Mouse (Mus musculus): ENCODE measurements around the gene Erf.

The Erf gene

DNA sequence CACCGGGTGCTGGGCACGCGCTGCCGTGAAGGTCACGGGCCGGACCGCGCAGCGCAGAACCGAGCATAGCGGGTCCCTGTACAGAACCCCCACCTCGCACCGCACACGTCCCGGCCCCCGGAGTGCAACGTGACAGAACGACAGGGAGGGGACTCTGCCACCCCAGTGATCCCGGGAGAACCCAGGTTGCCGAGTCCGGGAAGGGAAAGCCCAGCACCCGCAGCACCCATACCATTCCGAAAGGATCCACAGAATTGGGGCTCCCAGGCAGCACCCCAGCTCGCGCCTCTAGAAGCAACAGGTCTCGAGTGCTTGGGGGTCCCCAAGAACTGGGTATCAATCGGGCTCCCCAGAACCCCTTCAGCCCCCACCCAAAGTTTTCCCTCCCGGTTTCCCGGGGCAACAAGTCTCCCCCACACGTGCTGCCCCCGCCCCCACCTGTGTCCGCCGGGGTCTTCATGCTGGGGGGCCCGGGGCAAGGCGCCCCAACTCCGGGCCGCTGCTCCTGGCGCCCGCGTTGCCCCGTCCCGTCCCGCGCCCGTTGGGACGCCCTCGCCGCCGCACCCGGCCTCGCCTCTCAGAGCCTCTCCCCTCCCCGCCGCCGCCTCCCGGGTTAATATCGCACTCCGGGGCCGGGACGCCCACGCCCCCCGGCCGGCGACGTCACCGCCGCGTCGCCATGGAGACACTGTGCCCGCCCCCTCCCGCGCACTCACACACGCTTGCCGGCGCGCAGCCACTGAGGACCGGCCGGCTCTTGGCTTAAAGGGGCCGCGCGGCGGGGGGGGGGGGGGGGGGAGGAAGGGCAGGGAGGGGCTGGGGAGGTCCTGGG is at the start of gene Erf:
TSS of gene Erf (minus strand) at position 621 of the 832 bp plus-strand sequence.
- peak; percentile 95 to 98 for DNase-seq (ENCODE audit: low spot score in 2 of 2)

GRCm38 (mm10) chr7:25297454-25298325 is 47.1 kb upstream of the Erf start, which contains the start of gene Pafah1b3:
TSS of gene Pafah1b3 (minus strand) at chr7:25297986.
- peak in 1 of 2 experiments; percentile 80 for DNase-seq (ENCODE audit: low spot score in 2 of 2)

- no peak for DNase-seq (ENCODE audit: low spot score in 2 of 2)
These were observed 46.4 kb upstream of the Erf start for GRCm38 (mm10) chr7:25296945-25297453.

- DNase-seq (ENCODE audit: low spot score in 2 of 2), result peak in 1 of 2 experiments; percentile 15
These were observed 44.6 kb upstream of the Erf start for GRCm38 (mm10) chr7:25294960-25295722.

DNA sequence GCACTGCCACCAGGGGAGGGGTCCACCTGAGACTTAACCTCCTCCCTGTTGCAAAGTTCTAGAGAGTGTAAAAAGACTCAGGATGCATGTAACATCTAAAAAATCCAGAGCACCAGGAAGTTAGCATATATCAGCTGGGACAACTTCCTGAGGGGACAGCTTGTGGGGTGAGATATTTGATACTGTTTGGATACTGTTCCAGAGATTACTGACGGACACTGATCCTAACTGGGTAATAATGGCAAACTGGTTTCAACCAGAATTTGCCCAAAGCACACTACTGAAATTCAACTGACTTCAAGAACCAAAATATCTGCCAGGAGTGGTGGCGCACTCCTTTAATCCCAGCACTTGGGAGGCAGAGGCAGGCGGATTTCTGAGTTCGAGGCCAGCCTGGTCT is 43.9 kb upstream of the Erf start:
- DNase-seq (ENCODE audit: low spot score in 2 of 2), result no peak

DNA sequence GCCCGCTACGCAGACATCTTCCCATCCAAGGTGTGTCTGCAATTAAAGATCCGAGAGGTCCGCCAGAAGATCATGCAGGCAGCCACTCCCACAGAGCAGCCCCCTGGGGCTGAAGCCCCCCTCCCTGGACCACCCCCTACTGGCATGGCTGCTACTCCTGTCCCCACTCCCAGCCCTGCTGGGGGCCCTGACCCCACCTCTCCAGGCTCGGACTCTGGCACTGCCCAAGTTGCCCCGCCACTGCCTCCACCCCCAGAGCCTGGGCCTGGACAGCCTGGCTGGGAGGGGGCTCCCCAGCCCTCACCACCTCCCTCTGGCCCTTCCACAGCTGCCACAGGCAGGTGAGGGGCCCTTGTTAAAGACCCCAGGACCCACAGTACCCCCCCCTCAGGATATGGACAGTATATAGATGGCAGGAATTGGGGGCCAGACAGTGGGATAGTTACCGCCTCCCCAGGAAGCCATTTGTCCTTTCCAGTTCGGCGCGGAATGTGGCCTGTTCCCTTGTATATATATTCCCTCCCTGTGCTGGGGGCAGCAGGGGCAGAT is 42.7 kb upstream of the Erf start:
- DNase-seq (ENCODE audit: low spot score in 2 of 2), result peak; percentile 18 to 58

- peak in 1 of 2 experiments; percentile 54 for DNase-seq (ENCODE audit: low spot score in 2 of 2)
These were observed 41.5 kb upstream of the Erf start for GRCm38 (mm10) chr7:25292107-25292506.

DNA sequence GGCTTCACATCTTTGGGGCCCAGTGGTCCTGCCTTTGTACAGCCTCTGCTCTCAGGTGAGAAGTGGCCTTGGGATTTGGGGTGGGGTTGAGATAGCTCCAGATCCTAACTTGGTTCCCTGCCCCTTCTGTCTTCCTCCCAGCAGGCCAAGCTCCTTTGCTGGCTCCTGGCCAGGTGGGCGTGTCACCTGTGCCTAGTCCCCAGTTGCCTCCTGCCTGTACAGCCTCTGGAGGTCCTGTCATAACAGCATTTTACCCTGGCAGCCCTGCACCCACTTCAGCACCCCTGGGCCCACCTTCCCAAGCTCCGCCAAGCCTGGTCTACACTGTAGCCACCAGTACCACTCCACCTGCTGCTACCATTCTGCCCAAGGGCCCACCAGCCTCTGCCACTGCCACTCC is 40.4 kb upstream of the Erf start:
- DNase-seq (ENCODE audit: low spot score in 2 of 2), result peak; percentile 36 to 64

DNA sequence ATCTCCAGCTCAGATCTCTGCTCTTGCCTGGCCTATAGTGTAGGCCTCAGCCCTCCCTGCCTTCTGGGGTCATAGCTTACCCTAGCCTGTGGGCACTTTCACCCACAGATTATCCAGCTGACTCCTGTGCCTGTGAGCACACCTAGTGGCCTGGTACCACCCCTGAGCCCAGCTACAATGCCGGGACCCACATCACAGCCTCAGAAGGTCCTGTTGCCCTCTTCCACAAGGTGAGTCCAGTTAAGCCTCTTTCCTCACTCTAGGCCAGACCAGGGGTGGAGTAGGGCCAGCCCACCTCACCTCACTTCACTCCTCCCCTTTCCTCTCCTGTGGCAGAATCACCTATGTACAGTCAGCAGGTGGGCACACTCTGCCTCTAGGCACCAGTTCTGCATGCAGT is 39.9 kb upstream of the Erf start:
- DNase-seq (ENCODE audit: low spot score in 2 of 2), result no peak

DNA sequence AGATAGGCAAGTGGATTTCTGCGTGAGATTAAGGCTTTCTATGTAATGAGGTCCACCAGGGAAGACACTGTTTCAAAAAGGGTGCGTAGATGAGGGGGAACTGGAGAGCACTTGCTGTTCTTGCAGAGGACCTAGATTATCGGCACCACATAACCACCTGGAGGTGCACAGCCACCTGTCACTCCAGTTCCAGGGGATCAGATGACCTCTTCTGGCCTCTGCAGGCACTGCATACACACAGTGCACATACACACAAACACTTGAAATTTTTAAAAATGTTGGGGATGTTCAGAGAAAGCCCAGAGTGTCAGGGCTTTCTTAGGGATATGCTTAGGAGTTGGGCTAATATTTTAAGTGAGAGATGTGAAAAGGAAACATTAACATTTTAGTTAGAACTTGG is 39.4 kb upstream of the Erf start:
- DNase-seq (ENCODE audit: low spot score in 2 of 2), result no peak

GRCm38 (mm10) chr7:25288721-25289120 is 38.2 kb upstream of the Erf start:
- peak in 1 of 2 experiments; percentile 16 for DNase-seq (ENCODE audit: low spot score in 2 of 2)

GRCm38 (mm10) chr7:25288011-25288410 is 37.5 kb upstream of the Erf start:
- no peak for DNase-seq (ENCODE audit: low spot score in 2 of 2)

GRCm38 (mm10) chr7:25286989-25287388 is 36.4 kb upstream of the Erf start:
- no peak for DNase-seq (ENCODE audit: low spot score in 2 of 2)

GRCm38 (mm10) chr7:25285511-25286238 is 35.1 kb upstream of the Erf start:
- peak in 1 of 2 experiments; percentile 58 for DNase-seq (ENCODE audit: low spot score in 2 of 2)

DNA sequence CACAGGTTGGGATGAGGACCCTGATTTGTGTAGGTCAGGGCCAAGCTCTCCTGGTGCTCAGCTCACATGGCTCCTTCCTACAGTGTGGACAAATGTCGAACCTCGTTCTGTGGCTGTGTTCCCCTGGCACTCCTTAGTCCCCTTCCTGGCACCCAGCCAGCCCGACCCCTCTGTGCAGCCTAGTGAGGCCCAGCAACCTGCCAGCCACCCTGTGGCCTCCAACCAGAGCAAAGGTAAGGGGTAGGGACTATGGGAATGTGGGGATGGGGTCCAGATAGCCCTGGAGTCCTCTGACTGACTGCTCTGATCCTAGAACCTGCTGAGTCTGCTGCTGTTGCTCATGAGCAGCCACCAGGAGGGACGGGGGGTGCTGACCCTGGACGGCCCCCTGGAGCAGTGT is 34.2 kb upstream of the Erf start:
- peak; percentile 21 to 61 for DNase-seq (ENCODE audit: low spot score in 2 of 2)

GRCm38 (mm10) chr7:25284171-25284570 is 33.6 kb upstream of the Erf start:
- DNase-seq (ENCODE audit: low spot score in 2 of 2), result no peak

DNA sequence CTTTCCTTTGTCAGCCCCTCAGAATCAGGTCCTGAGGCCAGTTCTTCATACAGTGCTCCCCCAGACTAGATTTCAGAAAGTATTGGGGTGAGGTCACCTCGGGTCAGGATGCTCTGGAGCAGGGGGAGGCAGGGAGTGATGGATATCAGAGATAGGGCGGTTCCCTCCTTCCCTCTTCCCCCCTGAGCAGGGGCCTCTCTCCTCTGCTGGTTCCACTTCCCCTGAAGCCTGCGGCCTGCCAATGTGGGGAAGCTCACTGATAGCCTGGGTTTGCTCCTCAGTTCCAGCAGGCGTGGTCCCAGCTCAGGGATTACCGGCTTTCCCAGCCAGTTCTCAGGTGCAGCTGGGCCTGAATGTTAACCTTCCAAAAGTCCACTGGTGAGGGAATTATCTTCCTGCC is 33.1 kb upstream of the Erf start:
- peak in 1 of 2 experiments; percentile 22 for DNase-seq (ENCODE audit: low spot score in 2 of 2)

DNA sequence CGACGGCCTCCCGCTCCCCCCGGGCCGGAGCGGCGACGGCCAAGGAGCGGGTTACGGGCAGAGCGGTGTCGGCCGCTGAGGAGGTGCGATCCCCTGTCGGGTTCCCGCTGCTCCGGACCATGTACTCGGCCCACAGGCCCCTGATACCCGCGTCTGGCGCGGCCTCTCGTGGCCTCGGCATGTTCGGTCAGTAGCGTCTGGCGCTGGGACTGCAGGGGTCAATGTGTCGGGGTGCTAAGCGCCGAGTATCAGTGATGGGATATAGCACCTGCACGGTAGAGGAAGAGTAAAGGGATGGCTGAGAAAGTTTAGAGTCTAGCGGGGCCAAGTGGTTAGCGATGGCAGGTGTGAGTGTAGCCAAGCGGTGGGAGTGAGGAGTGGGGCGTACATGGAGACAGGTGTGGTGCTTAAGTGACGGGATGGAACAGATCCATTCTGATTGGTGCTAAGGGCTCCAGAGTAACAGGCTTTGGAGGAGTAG is 32.2 kb upstream of the Erf start:
- peak in 1 of 2 experiments; percentile 62 for DNase-seq (ENCODE audit: low spot score in 2 of 2)

DNA sequence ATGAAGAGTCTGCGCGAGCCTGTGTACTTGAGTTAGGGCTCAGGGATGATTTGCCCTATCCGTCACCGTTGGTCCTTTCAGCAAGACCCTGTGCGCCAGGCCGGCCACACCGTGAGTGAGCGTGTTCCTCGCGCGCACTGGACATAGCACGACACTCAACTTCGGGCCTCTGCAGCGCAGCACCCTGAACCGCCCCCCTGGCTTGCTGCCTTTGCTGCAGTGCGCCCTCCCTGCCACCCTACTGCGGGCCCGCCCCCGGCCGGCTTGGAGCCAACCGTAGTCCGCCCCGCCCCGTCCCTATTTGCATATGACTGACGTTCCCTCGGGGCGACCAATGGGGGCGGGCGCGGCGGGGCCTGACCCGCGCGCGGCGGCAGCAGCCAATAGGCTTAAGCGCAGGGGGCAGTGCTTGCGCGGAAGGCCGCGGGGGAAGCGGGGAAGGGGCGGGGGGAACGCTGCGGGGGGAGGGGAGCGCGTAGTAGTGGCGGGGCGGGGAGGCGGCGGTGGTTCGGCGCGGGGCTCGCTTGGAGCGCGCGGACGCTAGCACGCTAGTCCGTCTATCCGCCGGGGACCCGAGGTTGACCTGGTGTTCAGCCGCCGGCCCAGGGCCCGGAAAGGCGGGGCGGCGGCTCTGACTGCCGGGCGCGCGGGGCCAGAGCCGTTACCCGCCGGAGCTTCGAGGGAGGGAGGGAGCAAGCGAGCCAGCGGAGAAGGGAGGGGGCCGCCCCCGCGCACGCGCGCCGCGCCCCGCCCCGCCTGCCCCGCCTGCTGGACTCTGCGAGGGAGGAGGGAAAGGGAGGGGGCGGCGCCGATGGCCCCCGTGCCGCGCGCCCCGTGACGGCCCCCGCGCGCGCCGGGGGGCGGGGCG is 31.4 kb upstream of the Erf start:
- DNase-seq (ENCODE audit: low spot score in 2 of 2), result peak; percentile 98 to 99

All from urinary bladder, postnatal 4 days (tissue).